Mouse (Mus musculus) E14TG2a.4 (cell line): ENCODE data around the gene Tifab.

Experiments used
- CTCF ChIP-seq: conservative IDR thresholded peaks from 2 replicates; pipeline ENCODE4 v1.5.1; 2014; ENCODE audit warnings: low read length
- NANOG ChIP-seq: IDR thresholded peaks from 2 replicates; pipeline ENCODE4 v1.6.1; 2014; ENCODE audit warnings: borderline replicate concordance, low read length, mixed read lengths
- POU5F1 ChIP-seq: IDR thresholded peaks from 2 replicates; pipeline ENCODE4 v1.6.1; 2014; ENCODE audit warnings: low read length, borderline replicate concordance

DNA sequence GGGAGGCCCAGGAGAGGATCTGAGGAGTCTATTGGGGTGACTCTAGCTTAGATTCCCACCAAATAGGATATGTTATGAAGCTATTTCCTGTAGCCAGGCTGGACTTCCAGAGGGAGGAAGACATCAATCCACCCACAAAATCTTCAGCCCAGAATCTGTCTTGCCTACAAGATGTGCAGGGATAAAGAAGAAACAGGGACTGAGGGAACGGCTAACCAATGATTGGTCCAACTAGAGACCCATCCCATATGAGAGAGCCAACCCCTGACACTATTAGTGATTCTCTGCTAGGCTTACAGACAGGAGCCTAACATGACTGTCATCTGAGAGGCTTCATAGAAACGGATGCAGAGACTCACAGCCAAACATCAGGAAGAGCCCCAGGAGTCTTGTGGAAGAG lies 34.7 kb downstream of the Tifab start:
- TF ChIP-seq CTCF (no peak), NANOG (no peak), POU5F1 (no peak)
